Mouse (Mus musculus): ENCODE measurements around the gene Wnk3.

DNA sequence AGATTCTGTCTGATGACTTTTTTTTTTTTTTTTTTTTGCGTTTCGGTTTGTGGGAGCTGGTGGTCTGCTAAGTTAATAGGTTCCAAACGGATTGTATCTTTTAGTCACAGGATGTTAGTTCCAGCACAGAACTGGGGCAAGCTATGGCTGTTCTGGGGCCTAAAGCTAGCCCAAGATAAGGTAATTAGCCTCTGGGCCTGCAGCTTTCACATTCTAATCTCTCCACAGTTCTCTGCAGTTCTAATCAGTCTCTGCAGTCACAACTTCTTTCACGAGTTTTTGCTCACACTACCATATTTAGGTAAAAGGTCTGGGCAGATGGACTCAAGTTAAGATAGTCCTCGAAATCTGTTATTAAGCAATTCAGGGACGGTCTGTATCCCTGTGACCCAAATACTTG, 39.5 kb upstream of the Wnk3 start:
- TF ChIP-seq POLR2A (IDR thresholded peaks at IDR 0.05; ENCODE audit: insufficient read depth, low read depth, low read length) = no peak
- no peak for TF ChIP-seq CTCF (IDR thresholded peaks at IDR 0.05; ENCODE audit: insufficient read depth, low read depth, low read length)
